Mouse (Mus musculus): ENCODE data around the gene Usp22.

DNA sequence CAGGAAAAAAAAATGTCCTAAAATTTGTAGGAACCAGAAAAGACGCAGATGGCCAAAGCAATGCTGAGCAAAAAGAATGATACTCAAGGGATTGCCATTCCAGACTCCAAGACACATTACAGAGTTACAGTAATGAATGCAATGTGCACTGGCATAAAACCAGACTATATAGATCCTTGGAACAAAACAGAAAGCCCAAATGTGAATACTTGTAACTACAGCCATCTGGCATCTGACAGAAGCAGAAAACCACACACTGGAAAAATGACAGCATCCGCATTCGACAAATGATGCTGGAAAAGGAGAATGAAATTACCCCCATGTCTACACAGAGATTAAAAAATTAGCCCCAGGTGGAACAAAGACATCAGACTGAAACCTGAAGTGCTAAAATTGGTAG lies 5.5 kb upstream of the Usp22 start:
- TF ChIP-seq CTCF (IDR thresholded peaks at IDR 0.05; ENCODE audit: low read depth, low read length) (no peak), POLR2A (IDR thresholded peaks at IDR 0.05; ENCODE audit: insufficient read depth, low read length) (no peak), EP300 (IDR thresholded peaks at IDR 0.05; ENCODE audit: insufficient read depth, low read depth, low read length) (no peak)
